Mouse (Mus musculus): ENCODE measurements at regions not wholly inside any gene's neighbourhood (a gene's known extent, or its start where the extent isn't known, plus 50 kb on each side); places are given as distances from the start of the nearest gene placed in this dataset.
"Not testable (repeated sequence)": the region's sequence is repeated elsewhere in the genome, so short reads cannot be mapped to it uniquely, and the experiment has no call there.

- DNase-seq = no peak
Measured at GRCm38 (mm10) chr10:111592416-111593149, 86.5 kb downstream of the Phlda1 start.

GRCm38 (mm10) chr10:111593280-111593679 is 87.2 kb downstream of the Phlda1 start:
- DNase-seq = no peak

- peak; percentile 31 for DNase-seq
Measured at GRCm38 (mm10) chr10:111594171-111594570, 88.1 kb downstream of the Phlda1 start.

- peak; percentile 79 for DNase-seq
Measured at GRCm38 (mm10) chr10:111594651-111595050, 88.6 kb downstream of the Phlda1 start.

GRCm38 (mm10) chr10:111595513-111595995 is 89.5 kb downstream of the Phlda1 start:
- no peak for DNase-seq

- DNase-seq = no peak
Measured at GRCm38 (mm10) chr10:111598650-111599049, 92.6 kb downstream of the Phlda1 start.

GRCm38 (mm10) chr10:111599297-111600250 is 93.5 kb downstream of the Phlda1 start:
- DNase-seq = no peak

GRCm38 (mm10) chr10:111600251-111600620 is 94.2 kb downstream of the Phlda1 start:
- DNase-seq = peak; percentile 19

- DNase-seq = peak; percentile 95
Measured at GRCm38 (mm10) chr10:111600677-111601099, 94.6 kb downstream of the Phlda1 start.

GRCm38 (mm10) chr10:111603166-111603565 is 97.1 kb downstream of the Phlda1 start:
- no peak for DNase-seq

- not testable (repeated sequence) for DNase-seq
Measured at GRCm38 (mm10) chr10:111607381-111607780, 101.3 kb downstream of the Phlda1 start.

- DNase-seq = no peak
Measured at GRCm38 (mm10) chr10:111608385-111609093, 102.5 kb downstream of the Phlda1 start.

GRCm38 (mm10) chr10:111609889-111610288 is 103.8 kb downstream of the Phlda1 start:
- DNase-seq = no peak

- DNase-seq = no peak
Measured at GRCm38 (mm10) chr10:111619627-111620270, 113.7 kb downstream of the Phlda1 start.

GRCm38 (mm10) chr10:111620927-111621676 is 115.0 kb downstream of the Phlda1 start:
- DNase-seq = no peak

GRCm38 (mm10) chr10:111622789-111623188 is 116.7 kb downstream of the Phlda1 start:
- peak; percentile 12 for DNase-seq

GRCm38 (mm10) chr10:111624021-111624420 is 117.9 kb downstream of the Phlda1 start:
- DNase-seq = no peak

- no peak for DNase-seq
Measured at GRCm38 (mm10) chr10:111624624-111625023, 118.5 kb downstream of the Phlda1 start.

GRCm38 (mm10) chr10:111625573-111625972 is 119.5 kb downstream of the Phlda1 start:
- DNase-seq = no peak

- no peak for DNase-seq
Measured at GRCm38 (mm10) chr10:111626009-111626408, 119.9 kb downstream of the Phlda1 start.

GRCm38 (mm10) chr10:111636283-111636682 is 130.2 kb downstream of the Phlda1 start:
- DNase-seq = no peak

Measured in heart, postnatal 4 days (tissue).